Mouse (Mus musculus): Measurements from ENCODE around the gene Slc36a2. TPM values are rescaled to one million over a fixed set of nuclear protein-coding genes. Genes with fewer than 3 reads are reported as not detected.

The Slc36a2 gene
- polyA plus RNA-seq, 1 experiment = 38.6 TPM

DNA sequence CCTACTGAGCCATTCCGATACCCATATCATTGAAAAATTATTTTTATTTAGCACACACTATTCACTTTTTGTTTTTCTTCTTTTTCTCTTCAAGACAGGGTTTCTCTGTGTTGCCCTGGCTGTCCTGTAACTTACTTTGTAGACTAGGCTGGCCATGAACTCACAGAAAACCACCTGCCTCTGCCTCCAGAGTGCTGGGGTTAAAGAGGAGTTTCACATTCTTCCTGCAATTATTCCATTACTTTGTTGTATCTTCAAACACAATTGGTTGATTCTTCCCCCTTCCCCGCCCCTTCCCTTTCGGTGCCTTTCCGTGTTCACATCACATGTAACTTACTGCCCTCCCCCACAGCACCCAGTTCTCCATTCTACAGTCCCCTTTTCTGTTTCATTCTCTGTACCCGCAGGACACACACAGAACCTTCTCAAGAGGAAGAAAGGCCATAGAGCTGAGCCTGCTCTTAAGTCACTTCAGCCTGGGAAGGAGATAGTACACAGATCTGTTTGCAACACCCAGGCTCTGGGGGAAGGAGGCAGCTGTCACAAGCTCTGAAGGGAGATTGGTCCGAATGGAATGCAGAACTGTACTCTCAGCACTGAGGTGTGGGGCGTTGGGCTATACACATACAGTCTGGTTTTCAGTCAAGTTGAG, 71.5 kb downstream of the Slc36a2 start:
- Histone ChIP-seq H3K4me3 (ENCODE audit: control insufficient read depth, insufficient read depth, low read length) (no peak overlapping the region), H3K27ac (ENCODE audit: control insufficient read depth, insufficient read depth, low read length) (peak overlapping the region; percentile 72), H3K36me3 (ENCODE audit: control insufficient read depth, insufficient read depth, low read length) (no peaks in the 10 kb centered on the region), H3K4me1 (replicated peaks; ENCODE audit: control insufficient read depth, insufficient read depth, low read length) (peaks cover 12% of the 10 kb centered on the region), H3K27me3 (ENCODE audit: control insufficient read depth, insufficient read depth, low read length) (no peaks in the 10 kb centered on the region)
- DNase-seq = peak; percentile 47
- 25% methylated on average over 7 of the region's 7 CpGs for WGBS
- TF ChIP-seq CTCF (IDR thresholded peaks at IDR 0.05; ENCODE audit: borderline replicate concordance, control insufficient read depth, extremely low read depth, insufficient read depth, low read length, poor library complexity) (no peak), POLR2A (IDR thresholded peaks at IDR 0.05; ENCODE audit: control insufficient read depth, extremely low read depth, insufficient read depth, low read length, poor library complexity) (no peak)

DNA sequence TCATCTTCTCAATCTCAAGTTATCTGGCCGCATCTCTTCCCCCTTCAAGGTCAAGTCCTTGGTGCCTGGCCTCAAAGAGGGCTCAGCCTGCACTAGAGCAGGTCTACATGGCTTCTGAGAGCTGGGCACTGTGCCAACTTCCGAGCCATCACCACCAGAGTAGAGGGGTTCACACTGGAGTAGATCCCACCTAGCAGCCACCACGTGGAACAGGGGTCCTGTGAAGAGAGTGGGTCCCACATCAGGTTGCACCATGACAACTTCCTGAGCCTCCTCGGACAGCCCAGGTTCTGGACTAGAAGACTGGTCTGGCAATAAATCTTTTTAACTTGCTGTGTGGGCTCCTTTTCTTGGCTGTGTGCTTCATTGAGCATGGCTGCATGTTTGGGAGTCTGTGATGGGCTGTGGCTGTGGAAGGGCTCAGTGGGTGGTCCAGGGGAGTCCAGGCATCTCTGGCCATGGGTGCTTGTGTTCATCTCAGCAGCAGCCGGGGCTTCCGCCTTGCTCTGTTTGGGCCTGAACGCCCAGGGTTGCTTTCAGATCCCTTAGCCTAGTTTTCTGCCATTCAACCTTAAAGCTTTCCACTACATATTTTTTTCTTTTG, 74.2 kb downstream of the Slc36a2 start:
- WGBS = 87% methylated on average over 7 of the region's 7 CpGs
- no peak for DNase-seq
- no peak overlapping the region for H3K27ac ChIP-seq (ENCODE audit: control insufficient read depth, insufficient read depth, low read length)
- TF ChIP-seq CTCF (IDR thresholded peaks at IDR 0.05; ENCODE audit: borderline replicate concordance, control insufficient read depth, extremely low read depth, insufficient read depth, low read length, poor library complexity) (no peak), POLR2A (IDR thresholded peaks at IDR 0.05; ENCODE audit: control insufficient read depth, extremely low read depth, insufficient read depth, low read length, poor library complexity) (no peak)
- H3K4me1 ChIP-seq (replicated peaks; ENCODE audit: control insufficient read depth, insufficient read depth, low read length) = peaks cover 27% of the 10 kb centered on the region
- H3K27me3 ChIP-seq (ENCODE audit: control insufficient read depth, insufficient read depth, low read length) = no peaks in the 10 kb centered on the region
- H3K36me3 ChIP-seq (ENCODE audit: control insufficient read depth, insufficient read depth, low read length) = no peaks in the 10 kb centered on the region
- no peak overlapping the region for H3K4me3 ChIP-seq (ENCODE audit: control insufficient read depth, insufficient read depth, low read length)

DNA sequence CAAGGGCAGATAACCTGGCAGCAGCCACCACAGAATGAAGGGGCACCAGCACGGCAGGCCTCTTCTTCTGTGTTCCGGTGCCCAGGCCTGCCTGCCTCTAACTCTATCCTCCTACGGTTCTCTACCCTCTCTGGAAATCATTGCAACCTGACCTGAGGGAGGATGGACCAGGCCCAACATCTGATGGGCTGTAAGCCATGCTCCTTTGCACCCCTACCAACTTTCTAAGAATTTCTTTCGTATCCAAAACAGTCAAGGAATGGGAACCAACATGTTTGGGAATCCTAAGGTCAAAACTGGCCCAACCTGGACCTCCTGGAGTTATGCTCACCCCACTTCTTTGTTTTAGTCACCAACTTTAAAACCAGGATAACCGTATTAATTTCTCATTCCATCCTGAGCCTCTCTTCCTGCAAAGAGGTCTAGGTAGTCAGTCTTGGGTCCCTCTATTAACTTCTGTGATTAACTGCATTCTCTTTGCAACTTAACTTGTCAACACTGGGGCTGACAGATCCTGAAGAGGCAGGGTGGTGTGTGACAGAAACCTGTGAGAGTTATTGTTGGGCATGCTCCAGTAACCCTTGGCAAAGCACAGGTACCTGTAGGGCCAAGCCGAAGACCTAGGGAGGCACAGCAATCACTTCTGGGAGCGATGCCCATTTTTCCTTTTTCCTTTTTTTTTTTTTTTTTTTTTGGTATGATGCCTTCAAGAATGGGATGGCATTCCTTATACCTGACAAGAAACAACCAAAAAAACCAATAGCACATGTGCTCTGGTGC, 75.2 kb downstream of the Slc36a2 start:
- no peaks in the 10 kb centered on the region for H3K27me3 ChIP-seq (ENCODE audit: control insufficient read depth, insufficient read depth, low read length)
- no peak overlapping the region for H3K27ac ChIP-seq (ENCODE audit: control insufficient read depth, insufficient read depth, low read length)
- 98% methylated on average over 7 of the region's 7 CpGs for WGBS
- H3K4me1 ChIP-seq (replicated peaks; ENCODE audit: control insufficient read depth, insufficient read depth, low read length) = peaks cover 27% of the 10 kb centered on the region
- DNase-seq = no peak
- H3K4me3 ChIP-seq (ENCODE audit: control insufficient read depth, insufficient read depth, low read length) = no peak overlapping the region
- no peak for TF ChIP-seq CTCF (IDR thresholded peaks at IDR 0.05; ENCODE audit: borderline replicate concordance, control insufficient read depth, extremely low read depth, insufficient read depth, low read length, poor library complexity)
- no peak for TF ChIP-seq POLR2A (IDR thresholded peaks at IDR 0.05; ENCODE audit: control insufficient read depth, extremely low read depth, insufficient read depth, low read length, poor library complexity)
- 0 out of 2 replicates have a peak, but pooled peaks cover 4% of the 10 kb centered on the region for H3K36me3 ChIP-seq (ENCODE audit: control insufficient read depth, insufficient read depth, low read length)

Other genes starting within 250 kb of the Slc36a2 start
- gene Tnip1, start 222.2 kb downstream of the Slc36a2 start, polyA plus RNA-seq (2012; rRNA removed) = 114 and 121 TPM in 2 replicates
- gene Anxa6, start 151.6 kb downstream of the Slc36a2 start, polyA plus RNA-seq (2012; rRNA removed) = 121 and 130 TPM in 2 replicates
- gene Ccdc69, start 106.9 kb downstream of the Slc36a2 start, polyA plus RNA-seq (2012; rRNA removed) = 13.9 and 16.5 TPM in 2 replicates
- gene Gm2a, start 87.0 kb downstream of the Slc36a2 start, polyA plus RNA-seq (2012; rRNA removed) = 37.2 and 39.9 TPM in 2 replicates
- 0.48 and 0.74 TPM in 2 replicates for gene Slc36a3, start 33.4 kb downstream of the Slc36a2 start, polyA plus RNA-seq (2012; rRNA removed)
- gene Slc36a1, start 19.3 kb upstream of the Slc36a2 start, polyA plus RNA-seq (2012; rRNA removed) = 60.3 and 65.3 TPM in 2 replicates
- 1.9 and 2.2 TPM in 2 replicates for gene Fat2, start 151.5 kb upstream of the Slc36a2 start, polyA plus RNA-seq (2012; rRNA removed)
- gene Sparc, start 238.1 kb upstream of the Slc36a2 start, polyA plus RNA-seq (2012; rRNA removed) = 177 and 230 TPM in 2 replicates